Mouse (Mus musculus) ES-Bruce4 (cell line): ENCODE results near the gene Sfswap. TPM values are rescaled to one million over a fixed set of nuclear protein-coding genes. Genes with fewer than 3 reads are reported as not detected.

Experiments
- H3K27ac ChIP-seq: 2 replicates; pipeline ENCODE4 v1.5.1; 2012; ENCODE audit warnings: low read length, inconsistent platforms; ENCODE audit not compliant: insufficient read depth
- H3K27me3 ChIP-seq: 2 replicates; pipeline ENCODE4 v1.6.1; 2012; ENCODE audit warnings: mild to moderate bottlenecking, low read length, inconsistent platforms; ENCODE audit not compliant: control insufficient read depth, poor library complexity, insufficient read depth, severe bottlenecking
- H3K36me3 ChIP-seq: 2 replicates; pipeline ENCODE4 v1.6.1; 2012; ENCODE audit warnings: inconsistent platforms, mild to moderate bottlenecking, low read length, moderate library complexity; ENCODE audit not compliant: control insufficient read depth, poor library complexity, insufficient read depth, severe bottlenecking
- H3K4me1 ChIP-seq: one replicate; pipeline ENCODE4 v1.8.1; 2011; ENCODE audit warnings: low read length; ENCODE audit not compliant: control insufficient read depth, insufficient read depth
- H3K4me3 ChIP-seq: 2 replicates; pipeline ENCODE4 v1.5.1; 2011; ENCODE audit warnings: low read depth, mild to moderate bottlenecking, low read length
- H3K9ac ChIP-seq: 2 replicates; pipeline ENCODE4 v1.6.1; 2012; ENCODE audit warnings: low read depth, mild to moderate bottlenecking, inconsistent platforms; ENCODE audit not compliant: poor library complexity, severe bottlenecking
- H3K9me3 ChIP-seq: replicated peaks from 2 replicates; pipeline ENCODE4 v1.6.1; 2012; ENCODE audit warnings: mild to moderate bottlenecking, low read length, inconsistent platforms; ENCODE audit not compliant: control insufficient read depth, poor library complexity, insufficient read depth, severe bottlenecking
- CTCF ChIP-seq: IDR thresholded peaks from one replicate; pipeline ENCODE4 v1.8.1; 2011; ENCODE audit warnings: low read depth, low read length
- EP300 ChIP-seq: IDR thresholded peaks from 2 replicates; pipeline ENCODE4 v1.6.1; 2011; ENCODE audit warnings: low read depth, low read length; ENCODE audit not compliant: insufficient read depth
- POLR2A ChIP-seq: IDR thresholded peaks from one replicate; pipeline ENCODE4 v1.8.1; 2011; ENCODE audit warnings: low read length; ENCODE audit not compliant: insufficient read depth
- polyA plus RNA-seq: library from polyadenylated mRNA; stranded (reverse); fragments of >200 nt; gene quantifications from 2 replicates; pipeline ENCODE4 v1.2.4, GENCODE M21; 2011; ENCODE audit warnings: low read depth; ENCODE audit not compliant: missing spikeins, insufficient read depth, insufficient read length

Sfswap gene
- polyA plus RNA-seq, 1 experiment, result 72.7 TPM

DNA sequence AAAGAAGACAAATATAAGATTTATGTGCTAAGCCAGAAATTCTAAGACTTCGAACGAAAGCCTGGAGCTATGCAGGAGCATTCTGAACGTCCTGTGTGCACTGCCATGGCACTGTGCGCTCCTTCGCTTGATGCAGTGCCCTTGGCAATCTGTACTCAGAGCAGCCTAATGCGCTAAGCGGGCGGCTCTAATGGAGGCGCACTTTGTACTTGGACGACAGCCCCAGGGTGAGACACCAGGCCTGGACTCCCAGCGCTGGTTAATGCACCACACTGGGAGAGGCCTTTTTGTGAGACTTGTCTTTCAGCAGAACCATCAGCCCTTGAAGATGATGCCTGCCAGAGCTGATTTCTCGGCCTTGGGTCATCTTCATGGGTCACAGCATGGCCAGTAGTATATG lies 48.7 kb downstream of the Sfswap start:
- no peaks in the 10 kb centered on the region for H3K4me1 ChIP-seq
- no peaks in the 10 kb centered on the region for H3K9me3 ChIP-seq
- peaks cover 23% of the 10 kb centered on the region for H3K36me3 ChIP-seq
- no peaks in the 10 kb centered on the region for H3K27me3 ChIP-seq
- no peak overlapping the region for H3K27ac ChIP-seq
- no peak for TF ChIP-seq CTCF
- no peak for TF ChIP-seq POLR2A
- TF ChIP-seq EP300, result no peak
- no peak overlapping the region for H3K9ac ChIP-seq
- H3K4me3 ChIP-seq, result no peak overlapping the region

DNA sequence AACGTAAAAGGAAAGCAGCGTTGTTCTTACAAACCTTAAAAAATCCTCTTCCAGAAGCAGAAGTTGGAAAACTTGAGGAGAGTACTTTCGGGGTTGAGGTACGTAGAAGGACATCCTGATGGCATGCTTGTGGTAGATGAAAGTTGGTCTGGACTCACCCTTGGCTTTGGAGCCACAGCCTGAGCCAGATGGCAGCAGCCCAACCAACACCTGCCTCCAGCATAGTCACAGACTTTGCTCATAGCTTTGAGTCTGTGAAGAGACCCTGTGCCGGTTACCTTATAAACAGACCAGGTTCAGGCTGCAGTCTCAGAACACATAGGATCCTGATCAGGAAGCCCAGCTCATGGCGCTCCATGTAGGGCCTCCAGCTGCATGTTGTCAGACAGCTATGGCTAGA lies 49.8 kb downstream of the Sfswap start:
- Histone ChIP-seq H3K9me3 (no peaks in the 10 kb centered on the region), H3K27me3 (no peaks in the 10 kb centered on the region), H3K9ac (no peak overlapping the region), H3K27ac (no peak overlapping the region), H3K4me1 (no peaks in the 10 kb centered on the region), H3K36me3 (peaks cover 27% of the 10 kb centered on the region), H3K4me3 (no peak overlapping the region)
- TF ChIP-seq POLR2A (no peak), EP300 (no peak), CTCF (no peak)

DNA sequence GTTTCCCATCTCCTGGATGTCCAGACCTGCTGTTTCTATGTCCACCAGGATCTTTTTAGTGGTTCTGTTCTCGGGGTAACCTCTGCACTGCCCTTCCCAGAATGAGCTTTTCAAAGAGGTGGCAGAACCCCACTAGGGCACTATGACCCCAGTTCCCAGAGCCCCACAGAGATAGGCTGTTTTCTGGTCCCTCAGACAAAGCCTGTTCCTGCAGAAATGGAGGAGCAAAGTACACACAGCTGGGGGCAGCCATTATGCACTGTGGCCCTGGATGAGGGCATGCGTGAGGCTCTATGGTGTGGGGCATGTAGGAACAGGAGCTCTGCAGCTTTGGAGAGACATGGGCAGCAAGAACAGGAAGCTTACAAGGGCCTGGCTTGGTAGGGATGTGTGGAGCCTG lies 51.0 kb downstream of the Sfswap start:
- H3K4me1 ChIP-seq, result no peaks in the 10 kb centered on the region
- no peaks in the 10 kb centered on the region for H3K9me3 ChIP-seq
- peaks cover 27% of the 10 kb centered on the region for H3K36me3 ChIP-seq
- no peak overlapping the region for H3K9ac ChIP-seq
- no peaks in the 10 kb centered on the region for H3K27me3 ChIP-seq
- no peak overlapping the region for H3K27ac ChIP-seq
- TF ChIP-seq POLR2A (no peak), CTCF (no peak), EP300 (no peak)
- no peak overlapping the region for H3K4me3 ChIP-seq

DNA sequence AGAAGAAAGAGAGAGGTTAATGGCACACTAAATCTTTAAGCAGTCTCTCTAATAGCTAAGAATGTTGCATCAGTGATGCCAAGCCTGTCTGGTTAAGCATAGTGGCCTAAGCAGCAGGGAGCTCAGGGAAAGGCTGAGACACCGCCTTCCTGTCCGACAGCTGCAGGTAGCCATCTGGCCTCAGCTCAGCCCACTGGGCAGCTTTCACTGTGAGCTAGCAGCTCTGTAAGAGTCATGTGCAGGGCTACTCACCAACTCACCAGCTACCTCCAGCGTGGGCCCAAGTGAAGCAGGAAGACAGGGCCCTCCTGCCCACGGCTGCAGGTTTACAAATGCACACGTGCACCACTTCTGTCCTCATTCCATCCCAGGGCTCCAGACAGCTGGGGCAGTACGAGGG lies 52.6 kb downstream of the Sfswap start:
- H3K4me1 ChIP-seq, result no peaks in the 10 kb centered on the region
- H3K27me3 ChIP-seq, result no peaks in the 10 kb centered on the region
- no peak overlapping the region for H3K4me3 ChIP-seq
- peaks cover 27% of the 10 kb centered on the region for H3K36me3 ChIP-seq
- H3K9me3 ChIP-seq, result no peaks in the 10 kb centered on the region
- H3K27ac ChIP-seq, result no peak overlapping the region
- TF ChIP-seq CTCF, result no peak
- no peak for TF ChIP-seq EP300
- no peak for TF ChIP-seq POLR2A
- no peak overlapping the region for H3K9ac ChIP-seq

DNA sequence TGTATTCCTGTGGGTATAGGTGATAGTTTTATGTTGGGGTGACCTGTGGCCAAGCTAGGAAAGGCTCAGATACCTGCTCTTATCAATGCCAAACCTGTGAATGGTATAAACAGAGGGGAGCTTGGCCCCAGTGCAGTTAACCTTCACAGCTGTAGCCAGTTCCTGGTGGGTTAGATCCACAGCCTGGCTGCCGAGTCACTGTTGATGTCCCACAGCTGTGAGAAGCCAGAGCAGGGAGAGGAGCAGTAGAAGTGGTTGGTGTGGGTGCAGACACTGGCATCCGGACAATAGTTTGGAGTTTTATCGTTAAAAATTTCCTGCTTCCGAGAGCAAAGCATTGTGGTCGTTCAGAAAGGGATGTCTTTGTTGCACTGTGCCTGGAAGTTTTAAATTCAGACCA lies 57.6 kb downstream of the Sfswap start:
- TF ChIP-seq CTCF, result no peak
- TF ChIP-seq POLR2A, result no peak
- TF ChIP-seq EP300, result no peak
- Histone ChIP-seq H3K36me3 (peaks cover 24% of the 10 kb centered on the region), H3K9me3 (no peaks in the 10 kb centered on the region), H3K27ac (no peak overlapping the region), H3K27me3 (no peaks in the 10 kb centered on the region), H3K9ac (no peak overlapping the region), H3K4me3 (no peak overlapping the region), H3K4me1 (no peaks in the 10 kb centered on the region)

DNA sequence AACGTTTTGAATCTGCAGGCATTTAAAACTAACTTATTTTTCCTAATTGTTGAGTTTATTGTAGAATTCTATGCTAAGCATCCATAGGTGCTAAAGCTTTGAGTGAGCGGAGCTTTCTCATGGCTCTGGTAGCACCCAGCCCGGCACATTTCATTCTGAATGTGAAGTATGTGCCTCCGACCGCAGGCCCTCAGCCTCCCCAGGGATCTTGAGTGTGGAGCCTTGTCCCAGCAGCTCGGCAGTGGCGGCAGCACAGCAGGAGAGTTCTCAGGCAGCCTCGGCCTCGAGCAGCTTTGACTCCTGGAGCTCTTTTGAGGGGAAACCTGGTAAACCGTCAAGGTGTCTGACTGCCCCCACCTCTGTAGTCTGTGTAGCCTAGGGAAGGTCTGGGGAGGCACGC lies 58.3 kb downstream of the Sfswap start:
- H3K9ac ChIP-seq, result no peak overlapping the region
- no peaks in the 10 kb centered on the region for H3K9me3 ChIP-seq
- TF ChIP-seq POLR2A, result no peak
- no peak for TF ChIP-seq CTCF
- TF ChIP-seq EP300, result no peak
- H3K27ac ChIP-seq, result no peak overlapping the region
- H3K36me3 ChIP-seq, result peaks cover 21% of the 10 kb centered on the region
- no peaks in the 10 kb centered on the region for H3K27me3 ChIP-seq
- no peaks in the 10 kb centered on the region for H3K4me1 ChIP-seq
- H3K4me3 ChIP-seq, result no peak overlapping the region
